Mouse (Mus musculus) MEL (cell line): ENCODE data around the gene Cfap206. TPM values are rescaled to one million over a fixed set of nuclear protein-coding genes. Genes with fewer than 3 reads are reported as not detected.

Experiments
- DNase-seq: peaks from one replicate; pipeline ENCODE4 v3.0.0; 2011; ENCODE audit warnings: low read depth, low spot score
- H3K27ac ChIP-seq: 2 replicates; pipeline ENCODE4 v1.5.1; 2012; ENCODE audit warnings: low read depth, mild to moderate bottlenecking, control low read depth, low read length, moderate library complexity; ENCODE audit not compliant: control insufficient read depth
- H3K27me3 ChIP-seq, 2 experiments: fragments of 150-350 bp in 1 of 2; sonication (generic) in 1 of 2; 2 replicates each; pipeline ENCODE4 v1.6.1; 2012; ENCODE audit warnings: low read length in 2 of 2, mild to moderate bottlenecking in 2 of 2, improper control_type of control experiment in 1 of 2, moderate library complexity in 1 of 2; ENCODE audit not compliant: insufficient read depth in 2 of 2, control insufficient read depth in 1 of 2
- H3K36me3 ChIP-seq, 2 experiments: 2 replicates each; pipeline ENCODE4 v1.6.1; 2012 to 2014; ENCODE audit warnings: low read length in 2 of 2, improper control_type of control experiment in 1 of 2, inconsistent platforms in 1 of 2, mild to moderate bottlenecking in 1 of 2; ENCODE audit not compliant: insufficient read depth in 2 of 2, control insufficient read depth in 1 of 2
- H3K4me1 ChIP-seq, 2 experiments: fragments of 150-350 bp in 1 of 2; sonication (generic) in 1 of 2; 2 replicates each; pipeline ENCODE4 v1.6.1; 2012; ENCODE audit warnings: low read length in 2 of 2, improper control_type of control experiment in 1 of 2, mild to moderate bottlenecking in 1 of 2; ENCODE audit not compliant: insufficient read depth in 2 of 2, control insufficient read depth in 1 of 2
- H3K4me3 ChIP-seq, 2 experiments: fragments of 150-350 bp in 1 of 2; sonication (generic) in 1 of 2; 2 replicates each; pipeline ENCODE4 v1.5.1; 2012; ENCODE audit warnings: low read depth in 2 of 2, low read length in 2 of 2, mild to moderate bottlenecking in 2 of 2, moderate library complexity in 2 of 2, control low read depth in 1 of 2, improper control_type of control experiment in 1 of 2; ENCODE audit not compliant: control insufficient read depth in 1 of 2, insufficient read depth in 1 of 2
- H3K79me2 ChIP-seq: 2 replicates; pipeline ENCODE4 v1.6.1; 2012; ENCODE audit warnings: mild to moderate bottlenecking, low read length, moderate library complexity; ENCODE audit not compliant: control insufficient read depth, poor library complexity, insufficient read depth
- H3K9ac ChIP-seq: 2 replicates; pipeline ENCODE4 v1.6.1; 2012; ENCODE audit warnings: low read depth, mild to moderate bottlenecking, control low read depth, low read length, moderate library complexity; ENCODE audit not compliant: control insufficient read depth, poor library complexity, severe bottlenecking
- H3K9me3 ChIP-seq: fragments of 150-350 bp; sonication (generic); replicated peaks from 2 replicates; pipeline ENCODE4 v1.6.1; 2012; ENCODE audit warnings: mild to moderate bottlenecking, low read length, improper control_type of control experiment, moderate library complexity; ENCODE audit not compliant: insufficient read depth
- ETS1 ChIP-seq: IDR thresholded peaks from 2 replicates; pipeline ENCODE4 v1.6.1; 2012; ENCODE audit warnings: low read depth, mild to moderate bottlenecking, inconsistent platforms, low read length, improper control_type of control experiment, moderate library complexity
- GATA1 ChIP-seq: IDR thresholded peaks from 2 replicates; pipeline ENCODE4 v1.6.1; 2011; ENCODE audit warnings: low read depth, low read length, improper control_type of control experiment
- MAFK ChIP-seq: IDR thresholded peaks from 2 replicates; pipeline ENCODE4 v1.6.1; 2011; ENCODE audit warnings: low read depth, mild to moderate bottlenecking, low read length, improper control_type of control experiment, borderline replicate concordance
- MYC ChIP-seq: IDR thresholded peaks from 2 replicates; pipeline ENCODE4 v1.6.1; 2011; ENCODE audit warnings: low read depth, mild to moderate bottlenecking, low read length, improper control_type of control experiment, moderate library complexity
- NRF1 ChIP-seq: IDR thresholded peaks from 2 replicates; pipeline ENCODE4 v1.6.1; 2014; ENCODE audit warnings: low read depth, mild to moderate bottlenecking, inconsistent platforms, low read length, improper control_type of control experiment, moderate library complexity; ENCODE audit not compliant: poor library complexity, insufficient read depth, severe bottlenecking
- POLR2A ChIP-seq, 2 experiments: IDR thresholded peaks; 2 replicates each; pipeline ENCODE4 v1.6.1; 2011 to 2012; ENCODE audit warnings: low read length in 2 of 2, mild to moderate bottlenecking in 2 of 2, control low read depth in 1 of 2, improper control_type of control experiment in 1 of 2, low read depth in 1 of 2, moderate library complexity in 1 of 2; ENCODE audit not compliant: control insufficient read depth in 1 of 2, insufficient read depth in 1 of 2, poor library complexity in 1 of 2
- TAL1 ChIP-seq: IDR thresholded peaks from 2 replicates; pipeline ENCODE4 v1.6.1; 2012; ENCODE audit warnings: mild to moderate bottlenecking, inconsistent platforms, low read length, moderate library complexity, mixed read lengths
- UBTF ChIP-seq: IDR thresholded peaks from 2 replicates; pipeline ENCODE4 v1.6.1; 2012; ENCODE audit warnings: low read depth, mild to moderate bottlenecking, inconsistent platforms, low read length, improper control_type of control experiment, moderate library complexity, borderline replicate concordance; ENCODE audit not compliant: insufficient read depth
- USF1 ChIP-seq: IDR thresholded peaks from 2 replicates; pipeline ENCODE4 v1.6.1; 2014; ENCODE audit warnings: low read depth, mild to moderate bottlenecking, inconsistent platforms, low read length, improper control_type of control experiment, moderate library complexity
- polyA plus RNA-seq, 2 experiments: library from polyadenylated mRNA; stranded (reverse) in 1 of 2; unstranded in 1 of 2; fragments of >175 nt in 1 of 2; fragments of >200 nt in 1 of 2; gene quantifications; 2 replicates each; pipeline versions ENCODE4 v1.2.1 to v1.2.4; 2012; ENCODE audit warnings: low replicate concordance in 2 of 2, low read depth in 1 of 2; ENCODE audit not compliant: insufficient read length in 2 of 2, insufficient read depth in 1 of 2, missing spikeins in 1 of 2
- total RNA-seq: library from RNA; depleted of rRNA; stranded (reverse); fragments of 300-350 nt; gene quantifications from 2 replicates; pipeline ENCODE4 v1.2.3, GENCODE M21; 2012; rRNA removed

The Cfap206 gene
- total and polyA plus RNA-seq, 3 experiments = not detected

GRCm38 (mm10) chr4:34639745-34640364, 90.2 kb downstream of the Cfap206 start:
- no peak overlapping the region for H3K27ac ChIP-seq
- H3K27me3 ChIP-seq = no peaks in the 10 kb centered on the region
- no peak overlapping the region for H3K4me3 ChIP-seq
- no peak overlapping the region for H3K9ac ChIP-seq
- no peak for DNase-seq
- no peaks in the 10 kb centered on the region for H3K4me1 ChIP-seq
- H3K79me2 ChIP-seq = no peaks in the 10 kb centered on the region
- no peaks in the 10 kb centered on the region for H3K9me3 ChIP-seq
- peaks cover 0 to 4% of the 10 kb centered on the region in 2 experiments; a peak in 2 of 4 replicates for H3K36me3 ChIP-seq
- TF ChIP-seq NRF1 = no peak
- no peak for TF ChIP-seq ETS1
- no peak for TF ChIP-seq TAL1
- TF ChIP-seq UBTF = no peak
- no peak for TF ChIP-seq MYC
- no peak for TF ChIP-seq GATA1
- TF ChIP-seq MAFK = no peak
- TF ChIP-seq USF1 = no peak
- no peak for TF ChIP-seq POLR2A (IDR thresholded peaks at IDR 0.05; ENCODE audit: control insufficient read depth in 1 of 2, insufficient read depth in 1 of 2, low read depth in 1 of 2, low read length in 2 of 2, poor library complexity in 1 of 2)

Other genes with a start within 250 kb of the Cfap206 start
- gene Akirin2, start 179.3 kb downstream of the Cfap206 start, total RNA-seq = 23.4 and 28.5 TPM in 2 replicates
- 10 to 100 TPM in 1 of 2 experiments, not detected in 1; 45.8 TPM for gene Akirin2, start 179.3 kb downstream of the Cfap206 start, polyA plus RNA-seq
- gene Orc3, start 115.3 kb downstream of the Cfap206 start, total RNA-seq = 48.0 and 54.5 TPM in 2 replicates
- gene Orc3, start 115.3 kb downstream of the Cfap206 start, polyA plus RNA-seq = 10 to 100 TPM in 1 of 2 experiments, not detected in 1; 74.2 TPM
- 45.3 and 47.7 TPM in 2 replicates for gene Rars2, start 115.2 kb downstream of the Cfap206 start, total RNA-seq
- 10 to 100 TPM in 1 of 2 experiments, not detected in 1; 60.3 TPM for gene Rars2, start 115.2 kb downstream of the Cfap206 start, polyA plus RNA-seq
- gene Slc35a1, start 42.8 kb downstream of the Cfap206 start, total RNA-seq = 25.8 and 26.0 TPM in 2 replicates
- 10 to 100 TPM in 1 of 2 experiments, not detected in 1; 24.3 TPM for gene Slc35a1, start 42.8 kb downstream of the Cfap206 start, polyA plus RNA-seq
- not detected in 2 replicates for gene Gm136, start 26.1 kb upstream of the Cfap206 start, total RNA-seq
- gene Gm136, start 26.1 kb upstream of the Cfap206 start, polyA plus RNA-seq = not detected
- gene Smim8, start 48.2 kb upstream of the Cfap206 start, total RNA-seq = 8.5 and 9.8 TPM in 2 replicates
- 1 to 10 TPM in 1 of 2 experiments, not detected in 1; 8.1 TPM for gene Smim8, start 48.2 kb upstream of the Cfap206 start, polyA plus RNA-seq
- 9.8 and 14.3 TPM in 2 replicates for gene Zfp292, start 152.8 kb upstream of the Cfap206 start, total RNA-seq
- gene Zfp292, start 152.8 kb upstream of the Cfap206 start, polyA plus RNA-seq = 10 to 100 TPM; 16.8 to 19.4 TPM
- gene Cga, start 163.6 kb upstream of the Cfap206 start, total RNA-seq = not detected in 2 replicates
- gene Cga, start 163.6 kb upstream of the Cfap206 start, polyA plus RNA-seq = not detected